Mouse (Mus musculus): ENCODE measurements around the gene Iars2. TPM values are rescaled to one million over a fixed set of nuclear protein-coding genes. Genes with fewer than 3 reads are reported as not detected.
"Not testable (repeated sequence)": the region's sequence is repeated elsewhere in the genome, so short reads cannot be mapped to it uniquely, and the experiment has no call there.

The Iars2 gene
- total RNA-seq, 2 experiments from 2014 or later = 56.5 to 95.6 TPM

- no peak for ATAC-seq (replicated peaks; ENCODE audit: low FRiP score, low TSS enrichment, poor library complexity, severe bottlenecking)
Observed at GRCm38 (mm10) chr1:185334136-185334535, 4.9 kb upstream of the Iars2 start.

GRCm38 (mm10) chr1:185333651-185334050 lies 4.5 kb upstream of the Iars2 start:
- ATAC-seq (replicated peaks; ENCODE audit: low FRiP score, low TSS enrichment, poor library complexity, severe bottlenecking) = no peak

- peak; percentile 78 for ATAC-seq (replicated peaks; ENCODE audit: low FRiP score, low TSS enrichment, poor library complexity, severe bottlenecking)
Observed at GRCm38 (mm10) chr1:185331983-185332430, 2.8 kb upstream of the Iars2 start, which contains the start of gene Bpnt1. Gene Bpnt1 (plus strand): TSS chr1:185332149.

GRCm38 (mm10) chr1:185331364-185331763 lies 2.2 kb upstream of the Iars2 start:
- ATAC-seq (replicated peaks; ENCODE audit: low FRiP score, low TSS enrichment, poor library complexity, severe bottlenecking) = no peak

- ATAC-seq (replicated peaks; ENCODE audit: low FRiP score, low TSS enrichment, poor library complexity, severe bottlenecking) = no peak
Observed at GRCm38 (mm10) chr1:185329851-185330250, 655 bp upstream of the Iars2 start.

- not testable (repeated sequence) for ATAC-seq (replicated peaks; ENCODE audit: low FRiP score, low TSS enrichment, poor library complexity, severe bottlenecking)
Observed at GRCm38 (mm10) chr1:185327754-185328345, 1.3 kb downstream of the Iars2 start.

- ATAC-seq (replicated peaks; ENCODE audit: low FRiP score, low TSS enrichment, poor library complexity, severe bottlenecking) = no peak
Observed at GRCm38 (mm10) chr1:185315846-185316568, 13.2 kb downstream of the Iars2 start.

- ATAC-seq (replicated peaks; ENCODE audit: low FRiP score, low TSS enrichment, poor library complexity, severe bottlenecking) = no peak
Observed at GRCm38 (mm10) chr1:185314546-185314945, 14.7 kb downstream of the Iars2 start.

- no peak for ATAC-seq (replicated peaks; ENCODE audit: low FRiP score, low TSS enrichment, poor library complexity, severe bottlenecking)
Observed at GRCm38 (mm10) chr1:185311949-185312348, 17.2 kb downstream of the Iars2 start.

GRCm38 (mm10) chr1:185308908-185309307 lies 20.3 kb downstream of the Iars2 start:
- no peak for ATAC-seq (replicated peaks; ENCODE audit: low FRiP score, low TSS enrichment, poor library complexity, severe bottlenecking)

- ATAC-seq (replicated peaks; ENCODE audit: low FRiP score, low TSS enrichment, poor library complexity, severe bottlenecking) = no peak
Observed at GRCm38 (mm10) chr1:185308334-185308733, 20.9 kb downstream of the Iars2 start.

GRCm38 (mm10) chr1:185307645-185308044 lies 21.6 kb downstream of the Iars2 start:
- no peak for ATAC-seq (replicated peaks; ENCODE audit: low FRiP score, low TSS enrichment, poor library complexity, severe bottlenecking)

GRCm38 (mm10) chr1:185306836-185307235 lies 22.4 kb downstream of the Iars2 start:
- no peak for ATAC-seq (replicated peaks; ENCODE audit: low FRiP score, low TSS enrichment, poor library complexity, severe bottlenecking)

GRCm38 (mm10) chr1:185302816-185303215 lies 26.4 kb downstream of the Iars2 start:
- ATAC-seq (replicated peaks; ENCODE audit: low FRiP score, low TSS enrichment, poor library complexity, severe bottlenecking) = no peak

- ATAC-seq (replicated peaks; ENCODE audit: low FRiP score, low TSS enrichment, poor library complexity, severe bottlenecking) = no peak
Observed at GRCm38 (mm10) chr1:185298496-185298895, 30.7 kb downstream of the Iars2 start.

- 0 out of 2 replicates have a peak, but pooled peaks have one; percentile 30 for ATAC-seq (replicated peaks; ENCODE audit: low FRiP score, low TSS enrichment, poor library complexity, severe bottlenecking)
Observed at GRCm38 (mm10) chr1:185296850-185297249, 32.3 kb downstream of the Iars2 start.

GRCm38 (mm10) chr1:185292646-185293360 lies 36.4 kb downstream of the Iars2 start:
- ATAC-seq (replicated peaks; ENCODE audit: low FRiP score, low TSS enrichment, poor library complexity, severe bottlenecking) = no peak

- no peak for ATAC-seq (replicated peaks; ENCODE audit: low FRiP score, low TSS enrichment, poor library complexity, severe bottlenecking)
Observed at GRCm38 (mm10) chr1:185291336-185291735, 37.9 kb downstream of the Iars2 start.

GRCm38 (mm10) chr1:185289231-185289630 lies 40.0 kb downstream of the Iars2 start:
- no peak for ATAC-seq (replicated peaks; ENCODE audit: low FRiP score, low TSS enrichment, poor library complexity, severe bottlenecking)

GRCm38 (mm10) chr1:185287066-185287465 lies 42.1 kb downstream of the Iars2 start:
- ATAC-seq (replicated peaks; ENCODE audit: low FRiP score, low TSS enrichment, poor library complexity, severe bottlenecking) = no peak
